Mouse (Mus musculus): Measurements from ENCODE around the gene H6pd.

Gene H6pd

GRCm38 (mm10) chr4:150019741-150020380, 11.0 kb upstream of the H6pd start:
- DNase-seq (ENCODE audit: low spot score) = no peak

- no peak for DNase-seq (ENCODE audit: low spot score)
Measured at GRCm38 (mm10) chr4:150015436-150015835, 6.6 kb upstream of the H6pd start.

- DNase-seq (ENCODE audit: low spot score) = no peak
Measured at GRCm38 (mm10) chr4:150014378-150015091, 5.7 kb upstream of the H6pd start.

- no peak for DNase-seq (ENCODE audit: low spot score)
Measured at GRCm38 (mm10) chr4:150013805-150014204, 5.0 kb upstream of the H6pd start.

- DNase-seq (ENCODE audit: low spot score) = no peak
Measured at GRCm38 (mm10) chr4:150013186-150013690, 4.4 kb upstream of the H6pd start.

- DNase-seq (ENCODE audit: low spot score) = no peak
Measured at GRCm38 (mm10) chr4:150012322-150012723, 3.5 kb upstream of the H6pd start.

GRCm38 (mm10) chr4:150011564-150012321, 2.9 kb upstream of the H6pd start:
- DNase-seq (ENCODE audit: low spot score) = no peak

GRCm38 (mm10) chr4:150010054-150010730, 1.4 kb upstream of the H6pd start:
- DNase-seq (ENCODE audit: low spot score) = no peak

GRCm38 (mm10) chr4:150009587-150009930, 736 bp upstream of the H6pd start:
- no peak for DNase-seq (ENCODE audit: low spot score)

GRCm38 (mm10) chr4:150008325-150008852, 434 bp downstream of the H6pd start:
- DNase-seq (ENCODE audit: low spot score) = peak; percentile 70

- no peak for DNase-seq (ENCODE audit: low spot score)
Measured at GRCm38 (mm10) chr4:150007444-150007843, 1.4 kb downstream of the H6pd start.

GRCm38 (mm10) chr4:150006991-150007390, 1.8 kb downstream of the H6pd start:
- DNase-seq (ENCODE audit: low spot score) = no peak

GRCm38 (mm10) chr4:150006122-150006854, 2.5 kb downstream of the H6pd start:
- DNase-seq (ENCODE audit: low spot score) = no peak

- DNase-seq (ENCODE audit: low spot score) = no peak
Measured at GRCm38 (mm10) chr4:150005231-150005630, 3.6 kb downstream of the H6pd start.

GRCm38 (mm10) chr4:150003641-150004040, 5.2 kb downstream of the H6pd start:
- DNase-seq (ENCODE audit: low spot score) = no peak

- DNase-seq (ENCODE audit: low spot score) = no peak
Measured at GRCm38 (mm10) chr4:150003021-150003580, 5.7 kb downstream of the H6pd start.

- no peak for DNase-seq (ENCODE audit: low spot score)
Measured at GRCm38 (mm10) chr4:150002021-150002528, 6.7 kb downstream of the H6pd start.

GRCm38 (mm10) chr4:150001221-150001860, 7.5 kb downstream of the H6pd start:
- DNase-seq (ENCODE audit: low spot score) = no peak

- no peak for DNase-seq (ENCODE audit: low spot score)
Measured at GRCm38 (mm10) chr4:149999931-150000555, 8.8 kb downstream of the H6pd start.

- DNase-seq (ENCODE audit: low spot score) = no peak
Measured at GRCm38 (mm10) chr4:149999510-149999900, 9.3 kb downstream of the H6pd start.
